Mouse (Mus musculus): ENCODE measurements around the gene Cpxm2. TPM values are rescaled to one million over a fixed set of nuclear protein-coding genes. Genes with fewer than 3 reads are reported as not detected.

Cpxm2 gene
- total and polyA plus RNA-seq, 3 experiments = not detected

DNA sequence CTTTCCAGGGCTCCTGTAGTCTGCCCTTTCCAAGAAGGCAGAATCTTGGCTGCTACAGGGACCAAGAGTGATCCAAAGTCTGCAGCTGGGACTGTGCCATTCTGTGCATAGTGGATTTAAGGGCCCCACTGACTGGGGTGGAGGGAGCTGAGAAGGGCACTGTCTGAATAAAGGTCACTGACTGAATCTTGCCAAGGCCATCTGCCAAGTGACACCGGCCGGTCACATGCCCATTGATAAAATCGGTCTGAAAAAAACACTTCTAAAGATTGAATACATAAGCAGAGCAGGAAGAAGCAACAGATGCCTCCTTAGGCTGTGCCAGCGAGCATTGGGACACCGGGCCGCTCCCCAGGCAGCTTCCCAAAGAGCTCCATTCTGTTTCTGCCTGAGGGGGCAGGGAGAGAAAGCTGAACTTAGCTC, 803 bp downstream of the Cpxm2 start:
- Histone ChIP-seq H3K36me3 (replicated peaks in 1 of 2; ENCODE audit: control insufficient read depth in 1 of 2, insufficient read depth in 1 of 2, low read length in 1 of 2) (no peaks in the 10 kb centered on the region), H3K9ac (ENCODE audit: insufficient read depth, low read depth) (no peak overlapping the region), H3K4me2 (ENCODE audit: insufficient read depth, low read depth, poor library complexity, severe bottlenecking) (no peak overlapping the region), H3K79me2 (replicated peaks; ENCODE audit: control insufficient read depth, extremely low read depth, insufficient read depth, poor library complexity, severe bottlenecking) (no peaks in the 10 kb centered on the region), H3K9me3 (replicated peaks; ENCODE audit: low read length) (no peaks in the 10 kb centered on the region), H3K4me1 (ENCODE audit: control insufficient read depth in 1 of 2, insufficient read depth in 2 of 2) (no peaks in the 10 kb centered on the region), H3K27ac (ENCODE audit: insufficient read depth, low read depth) (no peak overlapping the region), H3K4me3 (replicated peaks in 1 of 3; ENCODE audit: low read depth in 2 of 3, low read length in 2 of 3, poor library complexity in 1 of 3) (no peak overlapping the region), H3K27me3 (replicated peaks) (peaks cover 96% of the 10 kb centered on the region)
- TF ChIP-seq ZKSCAN1 (IDR thresholded peaks at IDR 0.05; ENCODE audit: borderline replicate concordance, low read depth, low read length) = no peak
- no peak for TF ChIP-seq ZC3H11A (IDR thresholded peaks at IDR 0.05; ENCODE audit: low read depth, low read length)
- TF ChIP-seq USF2 (conservative IDR thresholded peaks at IDR 0.05; ENCODE audit: low read depth, low read length) = no peak
- no peak for TF ChIP-seq RCOR1 (conservative IDR thresholded peaks at IDR 0.05; ENCODE audit: low read depth, low read length)
- no peak for TF ChIP-seq ZNF384 (IDR thresholded peaks at IDR 0.05; ENCODE audit: low read depth, low read length)
- TF ChIP-seq PAX5 (IDR thresholded peaks at IDR 0.05; ENCODE audit: low read length) = no peak
- TF ChIP-seq NRF1 (IDR thresholded peaks at IDR 0.05; ENCODE audit: low read depth, low read length) = no peak
- TF ChIP-seq ELF1 (IDR thresholded peaks at IDR 0.05; ENCODE audit: low read depth, low read length) = no peak
- TF ChIP-seq MEF2A (IDR thresholded peaks at IDR 0.05; ENCODE audit: borderline replicate concordance, low read depth, low read length) = no peak
- no peak for TF ChIP-seq UBTF (IDR thresholded peaks at IDR 0.05; ENCODE audit: low read depth, low read length)
- no peak for TF ChIP-seq RAD21 (IDR thresholded peaks at IDR 0.05; ENCODE audit: low read depth, low read length)
- TF ChIP-seq POLR2A (IDR thresholded peaks at IDR 0.05; ENCODE audit: low read depth, low read length) = no peak
- TF ChIP-seq CTCF (conservative IDR thresholded peaks at IDR 0.05 in 1 of 2, IDR thresholded peaks at IDR 0.05 in 1 of 2; ENCODE audit: low read depth in 2 of 2, low read length in 2 of 2) = no peak
- dilution Hi-C loops (cut with MboI; ENCODE audit: extremely low pct_ligation_motif_present, extremely low pct_unique_long_range_greater_than_20kb, low sequenced_read_pairs) (no loop called here), in situ Hi-C loops (cut with MboI; ENCODE audit: low pct_ligation_motif_present, low pct_unique_long_range_greater_than_20kb, low sequenced_read_pairs) (no loop called here)
- DNase-seq (ENCODE audit: extremely low read depth) = no peak

DNA sequence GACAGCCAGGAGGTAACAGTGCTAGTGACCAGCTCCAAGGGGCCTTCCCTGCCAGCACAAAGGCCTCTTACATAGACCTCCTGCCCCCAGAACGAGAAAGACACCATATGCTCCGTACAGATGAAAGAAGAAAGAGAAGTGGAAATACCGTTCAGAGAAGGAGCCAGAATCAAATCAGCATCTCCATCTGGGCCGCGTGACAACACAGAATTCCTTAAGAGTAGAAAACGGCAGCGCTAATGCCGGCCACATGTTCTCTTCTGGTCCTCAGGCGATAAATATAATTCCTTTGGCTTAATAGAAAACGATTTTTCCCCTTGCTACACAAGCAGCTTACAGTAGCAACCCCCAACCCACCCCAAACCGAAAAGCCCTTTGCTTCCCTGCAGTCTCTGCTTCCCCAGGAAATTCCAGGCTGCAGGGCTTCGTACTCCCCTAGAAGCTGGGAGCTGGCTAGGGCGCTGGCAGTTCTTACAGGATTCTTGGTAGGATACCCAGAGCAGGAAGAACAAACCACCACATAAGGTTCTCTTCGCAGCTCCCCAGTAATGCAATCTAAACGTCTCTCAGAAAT, 9.2 kb downstream of the Cpxm2 start:
- TF ChIP-seq ZNF384 (IDR thresholded peaks at IDR 0.05; ENCODE audit: low read depth, low read length) (no peak), USF1 (IDR thresholded peaks at IDR 0.05; ENCODE audit: low read depth, low read length) (no peak), E2F4 (IDR thresholded peaks at IDR 0.05; ENCODE audit: insufficient replicate concordance, low read depth, low read length) (no peak), MXI1 (IDR thresholded peaks at IDR 0.05; ENCODE audit: low read depth, low read length) (no peak), JUND (conservative IDR thresholded peaks at IDR 0.05; ENCODE audit: low read depth, low read length) (no peak)
- dilution Hi-C loops (cut with MboI; ENCODE audit: extremely low pct_ligation_motif_present, extremely low pct_unique_long_range_greater_than_20kb, low sequenced_read_pairs) = no loop called here
- DNase-seq (ENCODE audit: extremely low read depth) = no peak
- Histone ChIP-seq H3K27me3 (replicated peaks) (peaks cover 97% of the 10 kb centered on the region), H3K36me3 (replicated peaks in 1 of 2; ENCODE audit: control insufficient read depth in 1 of 2, insufficient read depth in 1 of 2, low read length in 1 of 2) (no peaks in the 10 kb centered on the region), H3K4me1 (ENCODE audit: control insufficient read depth in 1 of 2, insufficient read depth in 2 of 2) (no peaks in the 10 kb centered on the region), H3K4me3 (replicated peaks in 1 of 3; ENCODE audit: low read depth in 2 of 3, low read length in 2 of 3, poor library complexity in 1 of 3) (no peak overlapping the region), H3K27ac (ENCODE audit: insufficient read depth, low read depth) (no peak overlapping the region), H3K9ac (ENCODE audit: insufficient read depth, low read depth) (no peak overlapping the region), H3K4me2 (ENCODE audit: insufficient read depth, low read depth, poor library complexity, severe bottlenecking) (no peak overlapping the region), H3K9me3 (replicated peaks; ENCODE audit: low read length) (no peaks in the 10 kb centered on the region), H3K79me2 (replicated peaks; ENCODE audit: control insufficient read depth, extremely low read depth, insufficient read depth, poor library complexity, severe bottlenecking) (no peaks in the 10 kb centered on the region)
- in situ Hi-C loops (cut with MboI; ENCODE audit: low pct_ligation_motif_present, low pct_unique_long_range_greater_than_20kb, low sequenced_read_pairs) = no loop called here
